Mouse (Mus musculus) erythroblast, embryonic 14.5 days (primary cell): Measurements from ENCODE around the gene Fbln1. TPM values are rescaled to one million over a fixed set of nuclear protein-coding genes. Genes with fewer than 3 reads are reported as not detected.

Source experiments
- H3K27me3 ChIP-seq: 2 replicates; pipeline ENCODE4 v1.6.1; 2012; ENCODE audit warnings: inconsistent platforms; ENCODE audit not compliant: control insufficient read depth
- H3K36me3 ChIP-seq: 2 replicates; pipeline ENCODE4 v1.6.1; 2012; ENCODE audit warnings: mild to moderate bottlenecking, inconsistent platforms; ENCODE audit not compliant: control insufficient read depth
- H3K4me1 ChIP-seq: 2 replicates; pipeline ENCODE4 v1.6.1; 2012; ENCODE audit warnings: inconsistent platforms; ENCODE audit not compliant: control insufficient read depth
- H3K4me3 ChIP-seq: replicated peaks from 2 replicates; pipeline ENCODE3; 2012; ENCODE audit warnings: moderate library complexity, mild to moderate bottlenecking, inconsistent platforms
- H3K9me3 ChIP-seq: 2 replicates; pipeline ENCODE4 v1.6.1; 2012; ENCODE audit warnings: low read length, inconsistent platforms, mixed read lengths; ENCODE audit not compliant: control insufficient read depth
- GATA1 ChIP-seq: IDR thresholded peaks from 2 replicates; pipeline ENCODE4 v1.6.1; 2012; ENCODE audit warnings: low read length, inconsistent platforms, mixed read lengths
- TAL1 ChIP-seq: IDR thresholded peaks from 3 replicates; pipeline ENCODE4 v1.6.1; 2012; ENCODE audit warnings: low read length, inconsistent platforms, mixed read lengths
- polyA plus RNA-seq: library from polyadenylated mRNA; stranded (reverse); fragments of >175 nt; gene quantifications from 2 replicates; pipeline ENCODE4 v1.2.3, GENCODE M21; 2012

Fbln1 gene
- polyA plus RNA-seq, 1 experiment = not detected

DNA sequence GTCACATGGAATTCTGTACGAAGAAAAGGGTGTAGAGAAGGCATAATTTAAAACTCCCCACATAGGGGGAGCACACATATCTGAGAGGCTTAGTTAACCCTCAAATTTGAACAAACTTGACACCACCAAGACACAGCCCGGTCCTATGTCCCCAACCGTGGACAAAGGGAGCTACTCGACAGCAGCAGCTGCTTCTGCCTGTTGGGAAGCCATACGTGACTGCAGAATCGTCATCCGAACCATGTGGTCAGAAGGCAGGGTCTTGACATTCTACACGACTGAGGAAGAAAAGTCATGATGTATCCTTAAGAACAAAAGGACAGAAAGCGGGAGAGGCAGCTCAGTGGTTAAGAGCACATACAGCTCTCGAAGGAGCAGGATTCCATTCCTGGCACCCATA is 31.7 kb upstream of the Fbln1 start:
- Histone ChIP-seq H3K4me1 (no peaks in the 10 kb centered on the region), H3K4me3 (no peak overlapping the region), H3K9me3 (peaks cover 3% of the 10 kb centered on the region; the same call in 1 of the 2 replicates), H3K27me3 (no peaks in the 10 kb centered on the region), H3K36me3 (no peaks in the 10 kb centered on the region)
- TF ChIP-seq TAL1 (no peak), GATA1 (no peak)

DNA sequence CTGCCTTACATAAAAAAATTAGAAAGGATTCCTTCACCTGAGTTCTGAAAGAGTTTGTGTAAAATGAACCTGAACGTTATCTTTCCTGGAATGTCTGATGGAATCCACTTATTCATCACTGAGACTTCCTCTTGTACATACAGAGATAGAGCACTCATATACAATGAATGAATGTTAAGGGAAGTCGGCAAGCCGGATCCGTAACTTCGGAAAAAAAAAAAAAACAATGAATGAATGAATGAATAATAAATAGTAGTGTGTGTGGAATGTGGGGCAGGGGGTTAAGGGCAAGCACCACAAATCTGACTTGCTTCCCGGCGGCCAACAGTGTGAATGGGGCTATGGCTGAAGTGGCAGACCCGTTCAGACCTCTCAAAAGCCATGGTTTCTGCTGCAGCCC is 28.2 kb upstream of the Fbln1 start:
- TF ChIP-seq TAL1 (no peak), GATA1 (no peak)
- no peaks in the 10 kb centered on the region for H3K36me3 ChIP-seq
- no peaks in the 10 kb centered on the region for H3K4me1 ChIP-seq
- H3K27me3 ChIP-seq = no peaks in the 10 kb centered on the region
- peaks cover 3% of the 10 kb centered on the region; the same call in 1 of the 2 replicates for H3K9me3 ChIP-seq
- H3K4me3 ChIP-seq = no peak overlapping the region

DNA sequence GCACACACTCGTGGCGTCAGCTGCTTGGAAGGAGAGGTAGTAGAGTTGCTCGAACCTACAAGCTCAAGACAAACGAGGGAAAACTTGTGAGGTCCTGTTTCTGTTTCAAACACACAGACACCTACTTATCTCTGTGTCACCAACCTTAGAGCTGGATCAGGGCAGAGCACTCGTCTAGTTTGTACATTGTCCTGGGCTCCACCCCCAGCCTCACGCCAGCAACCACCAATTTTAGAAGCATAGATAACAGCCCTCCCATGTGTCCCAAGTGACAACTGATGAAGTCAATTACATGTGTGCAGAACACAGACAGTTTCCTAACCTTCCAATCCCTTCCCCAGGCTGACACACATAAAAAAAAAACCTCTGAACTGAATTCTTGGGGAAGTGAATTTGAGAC is 27.6 kb upstream of the Fbln1 start:
- H3K4me1 ChIP-seq = no peaks in the 10 kb centered on the region
- TF ChIP-seq GATA1 (no peak), TAL1 (no peak)
- H3K4me3 ChIP-seq = no peak overlapping the region
- H3K27me3 ChIP-seq = no peaks in the 10 kb centered on the region
- H3K36me3 ChIP-seq = no peaks in the 10 kb centered on the region
- H3K9me3 ChIP-seq = peaks cover 3% of the 10 kb centered on the region; the same call in 1 of the 2 replicates

DNA sequence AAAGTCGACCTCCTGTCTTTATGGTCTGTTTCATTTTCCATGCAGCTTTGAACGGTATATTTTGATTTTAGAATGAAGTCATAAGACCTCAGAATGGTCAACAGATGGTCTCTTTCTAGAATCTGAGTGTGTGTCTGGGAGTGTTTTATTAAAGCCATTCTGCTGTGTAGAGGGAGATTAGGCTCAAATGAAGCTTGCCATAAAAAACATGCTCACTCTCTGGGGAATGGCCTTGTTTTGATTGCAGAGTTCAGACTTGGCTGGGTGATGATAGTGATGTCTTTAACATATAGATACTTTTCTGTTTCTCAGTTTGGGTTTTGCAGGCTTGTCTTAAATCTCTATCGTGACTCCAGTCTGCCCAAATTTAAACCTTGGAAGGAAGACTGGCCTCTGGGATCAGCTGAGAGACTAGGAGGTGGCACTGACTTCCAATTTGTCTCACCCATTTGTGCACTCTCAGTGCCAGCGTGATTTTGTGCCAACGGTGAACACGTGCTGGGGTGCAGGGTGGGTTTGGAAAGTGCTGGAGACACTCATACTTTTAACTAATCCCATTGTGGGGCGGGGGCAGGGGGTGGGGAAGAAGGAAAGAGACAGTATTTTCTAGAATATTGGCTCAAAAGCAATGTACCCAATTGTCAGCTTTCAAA is 26.1 kb upstream of the Fbln1 start:
- no peaks in the 10 kb centered on the region for H3K4me1 ChIP-seq
- no peaks in the 10 kb centered on the region for H3K36me3 ChIP-seq
- no peak for TF ChIP-seq GATA1
- TF ChIP-seq TAL1 = no peak
- no peak overlapping the region for H3K4me3 ChIP-seq
- H3K27me3 ChIP-seq = no peaks in the 10 kb centered on the region
- peaks cover 3% of the 10 kb centered on the region; the same call in 1 of the 2 replicates for H3K9me3 ChIP-seq

DNA sequence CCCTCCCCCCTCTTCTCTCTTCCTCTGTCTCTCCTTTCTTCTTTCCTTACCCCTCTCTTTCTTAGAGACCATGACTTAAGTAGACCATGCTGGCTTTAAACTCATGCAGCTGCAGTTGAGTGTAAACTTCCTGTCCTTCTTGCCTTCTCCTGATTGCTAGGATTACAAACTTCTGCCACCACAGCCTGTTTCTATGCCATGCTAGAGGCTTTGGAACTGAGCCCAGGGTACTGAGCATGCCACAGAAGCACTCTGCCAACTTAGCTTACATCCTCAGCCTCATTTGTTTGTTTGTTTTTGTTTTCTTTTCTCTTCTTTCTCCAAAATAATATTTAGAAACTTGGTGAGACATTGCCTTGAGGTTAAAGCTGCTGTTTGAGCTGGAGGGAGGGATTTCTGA is 25.4 kb upstream of the Fbln1 start:
- Histone ChIP-seq H3K9me3 (peaks cover 3% of the 10 kb centered on the region; the same call in 1 of the 2 replicates), H3K4me1 (no peaks in the 10 kb centered on the region), H3K27me3 (no peaks in the 10 kb centered on the region), H3K36me3 (no peaks in the 10 kb centered on the region), H3K4me3 (no peak overlapping the region)
- TF ChIP-seq TAL1 (no peak), GATA1 (no peak)

DNA sequence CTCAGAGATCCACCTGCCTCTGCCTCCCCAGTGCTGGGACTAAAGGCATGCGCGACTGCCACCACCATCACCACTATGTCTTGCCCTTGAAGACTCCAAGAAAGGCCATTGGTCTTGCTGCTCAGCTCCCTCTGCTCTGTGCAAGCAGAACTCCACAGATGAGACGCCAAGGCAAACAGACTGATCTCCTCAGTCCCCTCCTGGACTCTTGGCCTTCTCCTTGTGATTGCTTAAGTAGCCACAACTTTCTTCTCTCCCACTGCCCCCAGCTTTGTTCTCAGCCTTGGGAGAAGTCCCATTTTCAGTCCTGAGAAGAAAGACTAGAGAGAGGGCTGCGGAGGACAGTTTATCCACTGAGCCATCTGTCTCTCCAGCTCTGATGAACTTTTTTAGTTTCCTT is 23.7 kb upstream of the Fbln1 start:
- Histone ChIP-seq H3K9me3 (no peaks in the 10 kb centered on the region), H3K27me3 (no peaks in the 10 kb centered on the region), H3K4me1 (no peaks in the 10 kb centered on the region), H3K36me3 (no peaks in the 10 kb centered on the region), H3K4me3 (no peak overlapping the region)
- TF ChIP-seq TAL1 (no peak), GATA1 (no peak)

DNA sequence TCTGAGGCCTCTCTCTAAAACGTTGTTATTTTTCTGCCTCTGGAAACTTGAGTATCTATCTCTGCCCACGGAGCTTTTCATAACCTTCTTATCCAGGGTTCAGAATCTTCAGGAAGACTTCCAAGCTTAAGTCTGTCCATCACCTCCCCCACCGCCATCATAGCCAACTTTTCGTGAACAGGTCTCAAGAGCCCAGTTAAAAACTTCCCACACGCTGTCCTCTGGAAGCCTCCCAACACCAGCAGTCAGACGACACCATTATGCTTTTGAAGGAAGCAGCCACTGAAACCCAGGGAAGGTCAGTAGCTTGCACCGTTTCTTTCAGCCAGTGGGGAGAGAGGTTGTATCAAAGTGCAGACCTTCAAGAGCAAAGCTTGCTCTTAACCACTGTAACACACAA is 18.8 kb upstream of the Fbln1 start:
- Histone ChIP-seq H3K4me1 (no peaks in the 10 kb centered on the region), H3K27me3 (no peaks in the 10 kb centered on the region), H3K4me3 (no peak overlapping the region), H3K9me3 (no peaks in the 10 kb centered on the region), H3K36me3 (no peaks in the 10 kb centered on the region)
- no peak for TF ChIP-seq TAL1
- TF ChIP-seq GATA1 = no peak

DNA sequence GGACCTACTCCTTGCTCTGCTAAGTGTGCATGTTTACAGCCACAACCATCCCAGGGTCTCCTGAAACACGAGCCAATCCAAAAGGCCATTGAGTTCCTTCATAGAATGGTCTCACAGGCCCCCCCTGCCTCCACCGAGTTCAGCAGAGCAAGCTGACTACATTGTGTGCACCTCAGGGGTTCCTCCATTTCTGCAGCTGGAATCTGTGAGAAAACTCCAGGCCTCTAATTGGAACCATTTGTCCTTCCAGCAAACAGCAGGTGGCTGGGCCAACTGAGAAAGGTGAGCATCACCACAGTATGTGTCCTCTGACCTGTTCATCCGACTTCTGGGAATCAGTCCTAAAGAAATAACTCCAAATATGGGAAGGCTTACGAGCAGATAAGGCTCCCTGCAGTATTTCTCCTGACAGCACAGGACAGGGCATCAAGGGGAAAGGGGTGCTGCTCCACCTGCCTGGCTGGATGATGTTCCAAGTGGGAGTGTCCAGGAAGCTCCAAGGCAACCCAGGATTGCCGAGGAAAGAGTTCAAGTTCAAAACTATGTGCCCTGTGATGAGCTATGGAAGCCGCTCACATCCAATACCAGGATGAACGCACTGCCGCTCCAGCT is 17.5 kb upstream of the Fbln1 start:
- H3K4me3 ChIP-seq = no peak overlapping the region
- no peaks in the 10 kb centered on the region for H3K9me3 ChIP-seq
- no peaks in the 10 kb centered on the region for H3K27me3 ChIP-seq
- no peaks in the 10 kb centered on the region for H3K4me1 ChIP-seq
- H3K36me3 ChIP-seq = no peaks in the 10 kb centered on the region
- TF ChIP-seq GATA1 (no peak), TAL1 (no peak)

DNA sequence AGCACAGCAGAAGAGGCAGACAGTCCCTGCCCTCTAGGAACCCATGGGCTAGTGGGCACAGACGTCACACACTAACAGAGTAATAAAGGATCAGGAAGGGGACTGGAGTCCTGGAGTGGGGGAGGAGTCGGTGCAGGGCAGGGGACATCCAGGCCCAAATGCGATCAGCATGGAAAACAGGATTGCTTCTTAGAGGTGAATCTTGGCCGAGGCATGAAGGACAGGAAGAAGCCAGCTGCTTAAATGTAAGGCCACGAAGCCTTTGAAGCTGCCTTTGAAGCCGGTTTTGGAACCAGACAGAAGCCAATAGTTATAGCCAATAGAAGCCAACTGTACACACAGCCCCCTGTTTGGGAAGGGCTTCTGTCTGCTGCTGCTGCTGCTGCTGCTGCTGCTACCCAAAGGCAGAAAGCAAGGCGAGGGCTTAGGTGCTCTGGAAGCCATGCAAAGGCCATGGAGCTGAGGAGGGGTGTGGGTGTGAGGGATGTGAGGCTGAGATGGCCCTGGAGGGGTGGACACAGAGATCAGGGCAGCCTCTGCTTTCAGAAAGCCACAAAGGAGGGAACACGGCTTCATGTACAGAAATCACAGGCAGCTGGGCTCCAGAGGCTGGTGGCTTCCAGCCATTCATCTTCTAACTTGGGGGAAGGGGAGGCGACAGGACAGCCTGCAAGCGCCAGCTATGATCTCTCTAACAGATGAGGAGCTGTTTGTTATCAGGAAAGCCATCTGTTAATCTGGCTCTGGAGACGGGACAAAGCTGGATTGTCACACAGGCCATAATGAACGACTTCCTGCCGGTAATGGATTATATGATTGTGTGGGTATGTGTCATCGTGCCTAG is 5.1 kb upstream of the Fbln1 start:
- H3K4me3 ChIP-seq = no peak overlapping the region
- no peaks in the 10 kb centered on the region for H3K4me1 ChIP-seq
- H3K27me3 ChIP-seq = peaks cover 5% of the 10 kb centered on the region
- H3K36me3 ChIP-seq = no peaks in the 10 kb centered on the region
- no peaks in the 10 kb centered on the region for H3K9me3 ChIP-seq
- TF ChIP-seq GATA1 = no peak
- TF ChIP-seq TAL1 = no peak

DNA sequence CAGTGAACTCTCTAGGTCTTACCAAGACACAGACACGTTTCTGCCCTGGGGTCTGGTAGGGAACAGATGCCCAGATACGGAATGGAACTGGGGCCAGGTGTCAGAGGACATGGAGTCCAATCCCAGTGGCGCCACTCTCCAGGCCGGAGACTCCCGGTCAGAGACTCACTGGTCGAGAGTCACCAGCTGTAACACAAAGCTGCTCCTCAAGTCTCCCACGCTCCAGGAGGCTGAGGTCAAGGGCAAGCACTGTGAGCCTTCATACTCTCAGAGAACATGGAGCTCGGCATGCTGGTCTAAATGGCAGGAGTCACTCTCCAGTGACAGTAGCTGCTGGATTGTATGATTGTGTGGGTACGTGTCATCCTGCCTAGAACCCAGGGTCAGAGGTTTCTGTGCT is 3.5 kb upstream of the Fbln1 start:
- Histone ChIP-seq H3K4me3 (no peak overlapping the region), H3K36me3 (no peaks in the 10 kb centered on the region), H3K9me3 (no peaks in the 10 kb centered on the region), H3K4me1 (no peaks in the 10 kb centered on the region), H3K27me3 (peaks cover 14% of the 10 kb centered on the region)
- TF ChIP-seq TAL1 (no peak), GATA1 (no peak)
